Mouse (Mus musculus): ENCODE data around the gene Gzme. TPM values are rescaled to one million over a fixed set of nuclear protein-coding genes. Genes with fewer than 3 reads are reported as not detected.
"Not testable (repeated sequence)": the region's sequence is repeated elsewhere in the genome, so short reads cannot be mapped to it uniquely, and the experiment has no call there.

Gzme gene
- not detected in 2 replicates for total RNA-seq (2017)

DNA sequence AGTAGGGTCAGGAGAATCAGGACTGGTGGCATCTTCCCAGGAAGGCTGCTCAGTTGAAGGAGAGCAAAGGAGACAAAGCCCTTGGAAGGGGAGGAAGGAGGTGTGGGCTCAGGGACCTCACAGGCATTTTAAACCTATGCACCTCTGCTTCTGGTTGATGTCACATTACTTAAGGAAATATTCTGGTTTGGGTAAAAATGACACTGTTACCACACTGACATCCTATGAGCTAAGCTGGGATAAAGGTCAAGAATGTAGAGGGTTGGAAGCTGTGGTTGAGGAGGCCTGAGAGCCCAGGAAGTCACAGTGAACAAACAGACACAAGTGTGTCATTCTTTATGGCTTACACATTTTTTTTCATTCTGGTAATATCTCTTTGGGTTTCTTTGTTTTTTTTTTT lies at the start of gene Gzme:
Gene Gzme, minus strand, starts transcription at position 101 of the 400 bp plus-strand sequence.
- no peak for ATAC-seq (ENCODE audit: extremely low read depth, insufficient number of reproducible peaks, low FRiP score, poor library complexity, severe bottlenecking)

DNA sequence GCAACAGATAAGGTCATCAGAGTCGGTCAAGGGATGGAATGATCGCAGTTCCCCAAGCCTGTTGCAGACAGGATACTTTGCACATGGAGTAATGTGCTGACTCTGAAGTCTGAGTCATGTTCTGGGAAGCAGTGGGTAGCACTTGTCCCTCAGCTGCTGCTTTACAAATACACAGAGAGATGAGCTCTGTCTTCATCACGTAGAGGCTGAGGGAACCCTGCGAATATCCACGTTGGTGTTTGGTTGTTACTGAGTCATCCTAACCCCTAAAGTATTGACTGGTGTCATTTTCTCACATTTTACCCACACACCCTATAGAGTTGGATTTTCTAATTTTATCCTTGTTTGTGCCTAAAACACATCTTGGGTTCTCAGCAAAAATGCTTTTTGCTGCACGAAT lies 47.6 kb upstream of the Gzme start:
- ATAC-seq (ENCODE audit: extremely low read depth, insufficient number of reproducible peaks, low FRiP score, poor library complexity, severe bottlenecking) = no peak

DNA sequence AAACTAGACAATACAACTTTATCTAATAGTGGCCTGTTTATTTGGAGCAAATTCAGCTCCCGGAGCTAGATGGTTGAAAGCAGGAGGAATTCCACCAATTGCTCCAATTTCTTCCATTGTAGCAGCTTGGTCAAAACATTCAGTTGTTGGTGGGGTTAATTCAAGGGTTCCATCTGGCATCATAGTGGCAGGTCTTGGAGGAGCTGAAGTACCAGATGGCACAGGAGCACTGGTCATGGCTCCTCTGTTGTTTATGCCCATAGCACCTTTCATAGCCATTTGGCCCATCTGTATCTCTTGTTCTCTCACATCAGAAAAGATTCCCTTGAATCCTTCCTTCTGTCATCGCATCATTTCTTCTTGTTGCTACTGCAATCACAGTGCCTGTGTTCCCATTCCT lies 41.7 kb upstream of the Gzme start:
- no peak for ATAC-seq (ENCODE audit: extremely low read depth, insufficient number of reproducible peaks, low FRiP score, poor library complexity, severe bottlenecking)

DNA sequence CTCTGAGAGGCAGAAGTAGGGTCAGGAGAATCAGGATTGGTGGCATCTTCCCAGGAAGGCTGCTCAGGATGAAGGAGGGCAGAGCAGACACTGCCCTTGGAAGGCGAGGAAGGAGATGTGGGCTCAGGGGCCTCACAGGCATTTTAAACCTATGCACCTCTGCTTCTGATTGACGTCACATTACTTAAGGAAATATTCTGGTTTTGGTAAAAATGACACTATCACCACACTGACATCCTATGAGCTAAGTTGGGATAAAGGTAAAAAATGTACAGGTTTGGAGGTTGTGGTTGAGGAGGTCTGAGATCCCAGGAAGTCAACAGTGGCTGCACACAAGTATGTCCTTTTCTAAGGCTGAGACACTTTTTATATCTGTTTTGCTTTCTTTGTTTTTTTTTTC lies 39.1 kb upstream of the Gzme start, which contains the start of gene Gzmg:
Gene Gzmg, minus strand, starts transcription at position 101 of the 400 bp plus-strand sequence.
- not testable (repeated sequence) for ATAC-seq (ENCODE audit: extremely low read depth, insufficient number of reproducible peaks, low FRiP score, poor library complexity, severe bottlenecking)

DNA sequence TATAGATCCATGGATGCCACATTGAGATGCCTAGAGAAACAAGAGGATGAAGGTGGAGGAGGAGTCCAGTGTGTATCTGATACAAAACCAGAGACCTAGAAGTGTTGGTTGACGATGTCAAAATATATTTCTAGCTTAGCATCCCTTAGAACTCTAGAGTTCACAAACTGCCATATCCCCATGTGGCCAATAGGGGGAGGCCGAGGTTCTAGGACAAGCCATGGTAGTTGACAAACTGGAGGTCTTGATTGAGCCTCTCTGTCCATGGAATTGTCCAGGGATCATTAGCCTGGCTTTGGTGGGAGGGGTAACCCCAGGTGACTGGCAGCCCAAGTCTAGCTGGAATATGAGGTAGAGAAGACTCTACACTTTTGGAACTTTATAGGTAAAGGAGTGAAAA lies 34.9 kb upstream of the Gzme start:
- no peak for ATAC-seq (ENCODE audit: extremely low read depth, insufficient number of reproducible peaks, low FRiP score, poor library complexity, severe bottlenecking)

DNA sequence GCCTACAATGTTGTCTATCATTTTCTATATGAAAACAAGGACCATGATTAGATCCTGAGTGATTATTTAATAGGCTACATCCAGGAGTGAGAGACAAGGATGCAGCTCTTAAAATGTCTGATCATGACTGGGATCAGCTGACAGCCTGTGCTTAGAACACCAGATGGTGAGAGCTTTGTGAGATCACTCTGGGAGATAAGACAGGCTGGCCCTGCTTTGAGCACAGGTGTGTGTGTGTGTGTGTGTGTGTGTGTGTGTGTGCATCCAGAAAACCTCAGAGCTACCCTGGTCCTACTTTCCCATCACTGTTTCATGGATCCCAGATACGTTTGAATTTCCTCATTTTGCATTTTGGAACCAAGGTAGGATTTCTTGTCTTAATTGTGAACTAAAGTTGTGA lies 13.2 kb upstream of the Gzme start:
- ATAC-seq (ENCODE audit: extremely low read depth, insufficient number of reproducible peaks, low FRiP score, poor library complexity, severe bottlenecking) = not testable (repeated sequence)

DNA sequence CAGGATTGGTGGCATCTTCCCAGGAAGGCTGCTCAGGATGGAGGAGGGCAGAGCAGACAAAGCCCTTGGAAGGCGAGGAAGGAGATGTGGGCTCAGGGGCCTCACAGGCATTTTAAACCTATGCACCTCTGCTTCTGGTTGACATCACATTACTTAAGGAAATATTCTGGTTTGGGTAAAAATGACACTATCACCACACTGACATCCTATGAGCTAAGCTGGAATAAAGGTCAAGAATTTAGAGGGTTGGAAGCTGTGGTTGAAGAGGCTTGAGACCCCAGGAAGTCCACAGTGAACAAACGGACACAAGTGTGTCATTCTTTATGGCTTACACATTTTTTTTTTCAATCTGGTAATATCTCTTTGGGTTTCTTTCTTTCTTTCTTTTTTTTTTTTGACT lies 12.1 kb upstream of the Gzme start, which contains the start of gene Gzmd:
Gene Gzmd, minus strand, starts transcription at position 101 of the 400 bp plus-strand sequence.
- ATAC-seq (ENCODE audit: extremely low read depth, insufficient number of reproducible peaks, low FRiP score, poor library complexity, severe bottlenecking) = not testable (repeated sequence)

DNA sequence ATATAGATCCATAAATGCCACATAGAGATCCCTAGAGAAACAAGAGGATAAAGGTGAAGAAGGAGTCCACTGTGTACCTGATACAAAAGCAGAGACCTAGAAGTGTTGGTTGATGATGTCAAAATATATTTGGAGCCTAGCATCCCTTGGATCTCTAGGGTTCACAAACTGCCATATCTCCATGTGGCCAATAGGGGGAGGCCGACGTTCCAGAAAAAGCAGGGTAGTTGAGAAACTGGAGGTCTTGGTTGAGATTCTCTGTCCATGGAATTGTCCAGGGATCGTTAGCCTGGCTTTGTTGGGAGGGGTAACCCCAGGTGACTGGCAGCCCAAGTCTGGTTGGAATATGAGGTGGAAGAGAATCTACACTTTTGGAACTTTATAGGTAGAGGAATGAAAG lies 7.9 kb upstream of the Gzme start:
- ATAC-seq (ENCODE audit: extremely low read depth, insufficient number of reproducible peaks, low FRiP score, poor library complexity, severe bottlenecking) = no peak

DNA sequence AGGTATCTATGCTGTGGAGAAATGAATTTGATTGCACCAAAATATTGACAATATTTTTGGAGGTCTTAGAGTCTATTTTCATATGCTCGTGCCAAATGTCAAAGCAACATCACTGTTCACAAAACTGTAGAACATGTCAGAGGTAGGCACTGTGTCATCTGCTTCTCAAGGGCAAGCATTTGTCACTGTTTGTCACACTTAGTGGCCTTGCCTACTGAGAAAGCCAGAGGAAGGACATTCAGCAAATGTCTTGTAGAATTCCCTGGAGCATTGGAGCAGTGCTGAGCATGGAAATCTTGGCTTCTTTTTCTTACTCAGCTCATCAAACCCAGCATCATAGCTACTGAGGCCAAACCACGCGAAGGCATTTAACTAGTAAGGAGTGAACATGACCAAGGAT lies 3.1 kb upstream of the Gzme start:
- no peak for ATAC-seq (ENCODE audit: extremely low read depth, insufficient number of reproducible peaks, low FRiP score, poor library complexity, severe bottlenecking)

DNA sequence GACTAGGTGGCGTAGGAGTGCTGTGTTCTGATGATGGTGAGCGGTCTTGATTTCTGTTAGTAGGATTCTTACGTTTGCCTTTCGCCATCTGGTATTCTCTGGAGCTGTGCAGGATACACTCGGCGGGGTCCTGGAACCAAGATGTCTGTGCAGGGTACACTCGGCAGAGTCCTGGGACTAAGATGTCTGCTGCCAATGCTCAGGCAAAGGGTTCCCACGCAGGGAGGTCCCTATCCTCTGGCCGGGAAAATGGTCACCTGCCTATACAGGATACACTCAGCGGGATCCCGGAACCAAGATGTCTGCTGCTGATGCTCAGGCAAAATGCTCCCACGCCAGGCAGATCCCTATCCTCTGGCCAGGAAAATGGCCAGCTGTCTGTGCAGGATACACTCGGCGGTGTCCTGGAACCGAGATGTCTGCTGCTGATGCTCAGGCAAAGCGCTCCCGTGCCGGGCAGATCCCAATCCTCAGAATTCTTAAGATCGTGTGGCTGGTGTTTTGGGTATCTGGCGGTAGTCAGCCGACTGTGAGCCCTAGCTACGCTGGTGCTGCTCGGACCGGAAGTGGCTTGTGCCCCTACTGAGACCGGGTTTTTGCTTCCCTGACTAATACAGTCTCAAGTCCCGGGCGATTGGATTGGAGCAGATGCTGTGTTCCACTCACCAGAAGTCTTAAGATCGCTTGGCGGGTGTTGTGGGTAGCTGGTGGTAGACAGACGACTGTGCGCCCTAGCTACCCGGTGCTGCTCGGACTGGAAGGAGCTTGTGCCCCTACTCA lies 4.7 kb downstream of the Gzme start:
- not testable (repeated sequence) for ATAC-seq (ENCODE audit: extremely low read depth, insufficient number of reproducible peaks, low FRiP score, poor library complexity, severe bottlenecking)

DNA sequence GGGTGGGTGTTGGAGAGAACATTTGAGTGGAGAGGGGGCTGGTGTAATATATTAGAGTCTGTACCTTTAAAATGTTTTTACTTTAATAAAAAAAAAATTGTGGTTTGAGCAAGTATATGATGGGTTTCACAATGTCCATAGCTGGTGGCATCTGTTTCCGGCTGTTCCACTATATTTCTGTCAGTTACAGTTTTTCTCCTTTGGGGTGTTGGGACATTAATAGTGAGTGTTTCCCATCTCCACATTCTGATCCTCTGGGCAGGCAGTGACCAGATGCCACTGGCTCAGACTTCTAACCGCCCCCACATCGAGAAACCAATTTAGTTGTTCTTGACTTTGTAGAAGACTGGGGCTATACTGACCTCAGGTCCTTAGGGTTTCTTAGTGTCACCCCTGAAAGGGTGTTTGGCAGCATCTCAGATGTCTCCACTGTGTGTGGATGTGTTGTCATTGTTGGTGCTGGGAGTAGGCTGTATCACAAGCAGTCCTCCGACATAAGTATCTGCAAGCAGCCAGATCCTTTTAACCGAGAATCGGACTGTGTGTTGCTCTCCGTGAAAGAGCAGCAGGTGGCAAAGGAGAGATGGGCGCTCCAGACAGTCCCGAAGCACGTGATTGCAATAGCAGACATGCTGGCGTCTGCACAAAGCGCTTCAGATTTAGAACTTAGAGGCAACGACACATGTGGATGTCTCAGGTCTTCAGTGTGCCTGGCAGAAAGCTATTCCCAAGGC lies 14.8 kb downstream of the Gzme start:
- ATAC-seq (ENCODE audit: extremely low read depth, insufficient number of reproducible peaks, low FRiP score, poor library complexity, severe bottlenecking) = no peak

DNA sequence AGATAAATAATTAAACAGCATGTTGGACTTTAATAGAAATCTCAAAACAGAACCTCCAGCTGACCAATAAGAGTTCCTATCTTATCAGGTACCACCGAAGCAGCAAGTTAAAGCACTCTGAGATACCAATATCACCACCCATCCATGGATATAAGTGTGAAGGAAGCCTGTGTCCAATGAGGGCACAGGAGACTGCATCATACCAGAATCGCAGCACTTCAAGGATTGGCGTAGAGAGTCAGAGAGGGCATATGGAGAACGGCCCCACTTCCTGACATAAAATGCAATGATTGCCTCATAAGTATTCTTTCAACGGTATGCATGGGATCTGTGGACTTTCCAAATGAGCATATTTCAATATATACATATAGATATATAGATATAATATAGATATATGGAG lies 15.4 kb downstream of the Gzme start:
- no peak for ATAC-seq (ENCODE audit: extremely low read depth, insufficient number of reproducible peaks, low FRiP score, poor library complexity, severe bottlenecking)

DNA sequence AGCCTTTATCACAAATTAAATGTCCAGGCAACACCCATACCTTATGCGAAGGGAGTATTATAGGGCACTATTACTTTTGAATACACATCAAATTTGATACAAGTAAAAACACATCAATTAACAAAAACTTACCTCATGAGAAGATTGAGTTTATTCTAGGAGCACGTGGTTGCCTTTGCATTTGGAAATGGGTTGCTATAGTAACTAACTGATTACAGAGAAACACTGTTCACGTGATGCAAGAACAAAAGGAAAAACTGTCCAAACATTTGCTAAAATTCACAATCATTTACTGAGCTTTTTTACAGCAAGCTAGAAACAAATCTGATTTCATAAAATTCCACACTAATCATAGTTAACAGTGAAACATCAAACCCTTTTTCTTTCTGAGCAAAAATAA lies 17.0 kb downstream of the Gzme start:
- no peak for ATAC-seq (ENCODE audit: extremely low read depth, insufficient number of reproducible peaks, low FRiP score, poor library complexity, severe bottlenecking)

DNA sequence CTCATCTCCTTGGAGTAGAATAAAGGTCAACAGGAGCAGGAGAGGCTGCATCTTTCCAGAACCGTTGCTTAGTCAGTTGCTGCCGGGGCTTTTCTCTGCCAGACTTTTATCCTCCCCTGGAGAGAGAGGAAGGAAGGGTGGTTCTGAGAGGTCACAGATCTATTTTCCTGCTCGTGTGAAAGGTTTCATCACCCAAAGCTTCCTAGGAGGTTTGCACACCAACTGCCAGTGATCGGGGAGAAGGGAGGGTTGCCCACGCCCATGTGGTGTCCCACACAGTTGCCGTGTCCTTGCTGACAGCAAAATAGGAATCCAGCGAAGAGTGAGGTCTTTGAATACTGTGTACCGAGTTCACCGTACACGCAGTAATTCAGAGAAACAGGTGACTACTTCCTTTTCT lies 18.0 kb downstream of the Gzme start, which contains the start of gene Ctsg:
Gene Ctsg, minus strand, starts transcription at position 189 of the 400 bp plus-strand sequence.
- no peak for ATAC-seq (ENCODE audit: extremely low read depth, insufficient number of reproducible peaks, low FRiP score, poor library complexity, severe bottlenecking)

DNA sequence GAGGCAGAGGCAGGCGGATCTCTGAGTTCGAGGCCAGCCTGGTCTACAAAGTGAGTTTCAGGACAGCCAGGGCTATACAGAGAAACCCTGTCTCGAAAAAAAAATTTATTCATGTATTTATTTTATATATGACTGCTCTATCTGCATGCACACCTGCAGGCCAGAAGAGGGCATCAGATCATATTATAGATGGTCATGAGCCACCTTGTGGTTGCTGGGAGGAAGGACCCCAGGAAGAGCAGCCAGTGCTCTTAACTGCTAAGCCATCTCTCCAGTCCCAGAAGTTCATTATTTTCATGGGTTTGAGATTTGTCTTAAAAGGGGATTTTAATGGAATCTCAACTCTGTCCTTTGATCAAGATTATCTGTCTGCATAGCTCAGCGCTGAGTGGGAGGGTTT lies 21.5 kb downstream of the Gzme start:
- ATAC-seq (ENCODE audit: extremely low read depth, insufficient number of reproducible peaks, low FRiP score, poor library complexity, severe bottlenecking) = no peak

DNA sequence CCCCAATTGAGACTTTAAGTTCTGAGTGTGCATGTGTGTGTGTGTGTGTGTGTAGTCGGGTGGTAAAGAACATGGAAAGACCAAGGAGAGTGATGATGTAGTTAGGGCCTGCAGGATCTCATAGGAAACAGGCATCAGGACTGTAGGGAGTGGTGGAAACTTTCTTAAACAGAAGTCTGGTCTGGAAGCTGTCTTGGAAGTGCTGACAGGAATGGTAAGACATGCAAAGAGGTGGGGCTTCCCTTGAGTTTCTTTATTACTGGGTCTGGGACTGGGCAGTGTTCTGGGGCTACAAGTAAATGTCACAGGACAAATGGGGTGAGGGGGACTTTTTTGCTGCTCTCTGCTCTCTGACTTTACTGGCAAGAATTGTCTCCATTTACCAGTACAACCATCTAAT lies 22.8 kb downstream of the Gzme start:
- ATAC-seq (ENCODE audit: extremely low read depth, insufficient number of reproducible peaks, low FRiP score, poor library complexity, severe bottlenecking) = no peak

DNA sequence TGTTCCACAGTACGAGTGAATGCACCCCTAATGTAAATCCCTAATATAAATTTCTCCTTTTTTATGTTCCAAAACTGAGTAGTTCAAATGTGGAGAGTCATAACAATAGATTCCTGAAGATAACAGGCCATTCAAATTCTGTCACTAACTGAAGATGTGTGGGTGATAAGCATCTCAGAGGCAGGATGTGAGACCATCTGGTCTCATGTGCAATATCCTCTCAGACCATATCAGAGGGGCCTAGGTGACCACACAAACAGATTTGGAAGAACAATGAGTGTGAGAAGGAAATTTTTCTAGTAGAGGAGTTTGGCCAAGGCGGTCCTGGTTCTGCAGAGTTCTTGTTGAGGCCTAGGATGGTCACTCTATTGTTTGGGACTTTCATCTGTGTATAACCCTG lies 27.1 kb downstream of the Gzme start:
- no peak for ATAC-seq (ENCODE audit: extremely low read depth, insufficient number of reproducible peaks, low FRiP score, poor library complexity, severe bottlenecking)

DNA sequence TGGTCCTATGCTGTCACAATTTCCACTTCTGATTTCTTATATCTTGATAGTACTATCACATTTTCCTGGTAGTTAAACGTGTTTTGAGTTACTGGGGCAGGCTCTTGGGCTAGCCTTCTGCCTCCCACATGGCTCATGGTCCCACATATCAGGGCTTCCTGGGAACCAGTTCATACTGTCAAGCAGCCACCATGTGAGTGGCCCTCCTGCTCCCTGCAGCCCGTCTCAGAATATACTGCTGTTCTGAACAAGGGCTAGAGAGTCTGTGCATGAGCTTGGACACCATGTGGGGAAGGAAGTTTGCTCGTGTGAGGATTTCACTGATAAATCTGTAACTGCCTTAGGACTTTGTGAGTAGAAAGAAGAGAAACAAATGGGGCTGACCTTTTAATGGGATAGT lies 33.7 kb downstream of the Gzme start:
- ATAC-seq (ENCODE audit: extremely low read depth, insufficient number of reproducible peaks, low FRiP score, poor library complexity, severe bottlenecking) = no peak

DNA sequence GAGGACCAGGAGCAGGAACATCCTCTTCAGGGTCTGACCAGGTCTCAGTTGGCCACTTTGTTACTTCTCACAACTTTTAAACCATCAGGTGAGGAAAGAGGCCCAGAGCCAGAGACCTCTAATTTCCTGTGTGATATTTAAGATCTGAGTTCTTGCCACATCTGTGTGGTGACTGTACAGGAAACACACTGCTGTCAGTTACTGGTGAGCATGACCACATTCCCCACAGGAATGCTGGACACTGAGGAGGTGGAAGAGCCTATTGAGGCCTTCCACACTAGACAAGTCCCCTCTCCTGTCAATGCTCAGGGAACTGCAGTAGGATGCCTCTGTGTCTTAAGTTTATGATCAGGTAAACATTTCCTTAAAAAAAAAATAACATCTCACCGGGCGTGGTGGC lies 35.3 kb downstream of the Gzme start, which contains the start of gene Mcpt8:
Gene Mcpt8, minus strand, starts transcription at position 107 of the 400 bp plus-strand sequence.
- no peak for ATAC-seq (ENCODE audit: extremely low read depth, insufficient number of reproducible peaks, low FRiP score, poor library complexity, severe bottlenecking)

DNA sequence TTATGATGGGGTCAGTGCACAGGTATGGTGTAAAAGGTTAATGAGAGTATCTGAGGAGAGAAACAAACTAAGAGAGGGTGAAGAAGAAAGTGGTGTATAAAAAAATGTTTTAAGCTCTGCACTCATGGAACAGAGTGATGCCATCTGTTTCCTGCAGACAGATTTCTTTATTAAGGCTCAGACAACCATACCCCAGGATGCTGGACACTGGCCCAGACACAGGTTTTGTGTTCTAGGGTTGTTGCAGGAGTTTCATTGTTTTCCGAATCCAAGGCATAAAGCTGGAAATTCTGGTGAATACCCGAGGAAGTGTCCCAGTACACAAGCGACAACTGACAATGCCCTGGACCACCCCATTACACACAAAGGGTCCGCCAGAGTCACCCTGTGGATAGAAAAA lies 38.4 kb downstream of the Gzme start:
- no peak for ATAC-seq (ENCODE audit: extremely low read depth, insufficient number of reproducible peaks, low FRiP score, poor library complexity, severe bottlenecking)
